Mouse (Mus musculus) hindbrain, embryonic 14.5 days (tissue): ENCODE measurements at regions not wholly inside any gene's neighbourhood (a gene's known extent, or its start where the extent isn't known, plus 50 kb on each side); places are given as distances from the start of the nearest gene placed in this dataset.

ENCODE experiments used
- ATAC-seq: fragments of 200-750 bp; cut with Nextera tagmentation; 2 replicates; pipeline ENCODE4 v1.8.0; 2017; ENCODE audit warnings: moderate number of reproducible peaks, mild to moderate bottlenecking, moderate TSS enrichment, moderate library complexity; ENCODE audit not compliant: low FRiP score
- DNase-seq: peaks from one replicate; pipeline ENCODE4 v3.0.0-alpha.2; 2015; ENCODE audit warnings: low spot score
- H3K27ac ChIP-seq: fragments of 300-500 bp; sonication (generic); 2 replicates; pipeline ENCODE4 v1.5.1; 2014; ENCODE audit warnings: mild to moderate bottlenecking, moderate library complexity
- H3K27me3 ChIP-seq: fragments of 300-500 bp; sonication (generic); 2 replicates; pipeline ENCODE4 v1.6.1; 2014; ENCODE audit warnings: mild to moderate bottlenecking, low read length, mixed read lengths; ENCODE audit not compliant: control insufficient read depth, insufficient read depth
- H3K36me3 ChIP-seq: fragments of 300-500 bp; sonication (generic); replicated peaks from 2 replicates; pipeline ENCODE4 v1.6.1; 2014; ENCODE audit not compliant: control insufficient read depth, insufficient read depth
- H3K4me1 ChIP-seq: fragments of 300-500 bp; sonication (generic); replicated peaks from 2 replicates; pipeline ENCODE4 v1.6.1; 2014; ENCODE audit warnings: antibody characterized with exemption, low read length, mixed read lengths; ENCODE audit not compliant: control insufficient read depth, insufficient read depth
- H3K4me2 ChIP-seq: fragments of 300-500 bp; sonication (generic); replicated peaks from 2 replicates; pipeline ENCODE4 v1.6.1; 2014; ENCODE audit warnings: mild to moderate bottlenecking, moderate library complexity
- H3K4me3 ChIP-seq: fragments of 300-500 bp; sonication (generic); replicated peaks from 2 replicates; pipeline ENCODE4 v1.5.1; 2014; ENCODE audit warnings: mild to moderate bottlenecking, low read length
- H3K9ac ChIP-seq: fragments of 300-500 bp; sonication (generic); 2 replicates; pipeline ENCODE4 v1.6.1; 2014
- H3K9me3 ChIP-seq: fragments of 300-500 bp; sonication (generic); 2 replicates; pipeline ENCODE4 v1.6.1; 2016; ENCODE audit warnings: low read length; ENCODE audit not compliant: control insufficient read depth
- WGBS: fragments of 180-500 bp; shearing (Covaris S2); extraction: QIAGEN DNeasy Blood & Tissue Kit; methylation state at CpG from one replicate; pipeline ENCODE4 v1.1.7; 2014; 5-methylcytosine and 5-hydroxymethylcytosine counted together

GRCm38 (mm10) chr2:17876942-17877341 is 119.8 kb downstream of the H2al2a start:
- Histone ChIP-seq H3K4me2 (no peak overlapping the region), H3K27me3 (no peaks in the 10 kb centered on the region), H3K9me3 (no peaks in the 10 kb centered on the region), H3K27ac (no peak overlapping the region), H3K36me3 (no peaks in the 10 kb centered on the region), H3K9ac (no peak overlapping the region), H3K4me1 (peaks cover 8% of the 10 kb centered on the region; the same call in 1 of the 2 replicates), H3K4me3 (no peak overlapping the region)
- no peak for DNase-seq
- ATAC-seq, result no peak
- WGBS, result 94% methylated on average over 3 of the region's 3 CpGs

- ATAC-seq (no peak), DNase-seq (no peak)
- WGBS, result 95% methylated on average over 9 of the region's 9 CpGs
- Histone ChIP-seq H3K4me3 (no peak overlapping the region), H3K4me1 (peaks cover 5% of the 10 kb centered on the region; the same call in 1 of the 2 replicates), H3K4me2 (no peak overlapping the region), H3K36me3 (no peaks in the 10 kb centered on the region), H3K27me3 (no peaks in the 10 kb centered on the region), H3K9ac (no peak overlapping the region), H3K9me3 (no peaks in the 10 kb centered on the region), H3K27ac (no peak overlapping the region)
Observed at GRCm38 (mm10) chr2:17876155-17876554, 120.6 kb downstream of the H2al2a start.

- Histone ChIP-seq H3K27me3 (no peaks in the 10 kb centered on the region), H3K4me3 (no peak overlapping the region), H3K4me1 (0 out of 2 replicates have a peak, but pooled peaks cover 3% of the 10 kb centered on the region), H3K9ac (no peak overlapping the region), H3K27ac (no peak overlapping the region), H3K36me3 (no peaks in the 10 kb centered on the region), H3K4me2 (no peak overlapping the region), H3K9me3 (no peaks in the 10 kb centered on the region)
- no peak for ATAC-seq
- no peak for DNase-seq
- WGBS, result 62% methylated on average over 2 of the region's 2 CpGs
Observed at GRCm38 (mm10) chr2:17870562-17870961, 126.2 kb downstream of the H2al2a start.

GRCm38 (mm10) chr2:17868145-17868544 is 128.6 kb downstream of the H2al2a start:
- H3K27ac ChIP-seq, result no peak overlapping the region
- no peak overlapping the region for H3K4me2 ChIP-seq
- H3K4me3 ChIP-seq, result no peak overlapping the region
- H3K9ac ChIP-seq, result no peak overlapping the region
- ATAC-seq, result no peak
- WGBS, result 16% methylated on average over 9 of the region's 9 CpGs
- no peaks in the 10 kb centered on the region for H3K9me3 ChIP-seq
- 0 out of 2 replicates have a peak, but pooled peaks cover 3% of the 10 kb centered on the region for H3K4me1 ChIP-seq
- H3K27me3 ChIP-seq, result no peaks in the 10 kb centered on the region
- no peak for DNase-seq
- H3K36me3 ChIP-seq, result no peaks in the 10 kb centered on the region

GRCm38 (mm10) chr2:17867341-17867740 is 129.4 kb downstream of the H2al2a start:
- Histone ChIP-seq H3K4me2 (no peak overlapping the region), H3K27ac (no peak overlapping the region), H3K4me3 (no peak overlapping the region), H3K27me3 (no peaks in the 10 kb centered on the region), H3K36me3 (no peaks in the 10 kb centered on the region), H3K9me3 (no peaks in the 10 kb centered on the region), H3K4me1 (0 out of 2 replicates have a peak, but pooled peaks cover 3% of the 10 kb centered on the region), H3K9ac (no peak overlapping the region)
- 63% methylated on average over 3 of the region's 3 CpGs for WGBS
- no peak for ATAC-seq
- DNase-seq, result no peak

GRCm38 (mm10) chr2:17861765-17862495 is 130.7 kb upstream of the Nebl start:
- no peaks in the 10 kb centered on the region for H3K36me3 ChIP-seq
- H3K4me3 ChIP-seq, result peak overlapping the region; percentile 21
- H3K27ac ChIP-seq, result no peak overlapping the region
- H3K9me3 ChIP-seq, result no peaks in the 10 kb centered on the region
- peak overlapping the region; percentile 34; the same call in 1 of the 2 replicates for H3K9ac ChIP-seq
- DNase-seq, result no peak
- no peaks in the 10 kb centered on the region; the same call in 1 of the 2 replicates for H3K4me1 ChIP-seq
- no peaks in the 10 kb centered on the region for H3K27me3 ChIP-seq
- peak; percentile 66; the same call in 1 of the 2 replicates for ATAC-seq
- H3K4me2 ChIP-seq, result peak overlapping the region; percentile 43
- WGBS, result 18% methylated on average over 10 of the region's 10 CpGs

- H3K9ac ChIP-seq, result no peak overlapping the region
- no peaks in the 10 kb centered on the region for H3K36me3 ChIP-seq
- no peak for DNase-seq
- peak overlapping the region; percentile 43 for H3K4me2 ChIP-seq
- H3K27me3 ChIP-seq, result no peaks in the 10 kb centered on the region
- no peak overlapping the region for H3K27ac ChIP-seq
- no peak for ATAC-seq
- 59% methylated on average over 4 of the region's 4 CpGs for WGBS
- no peaks in the 10 kb centered on the region for H3K9me3 ChIP-seq
- no peaks in the 10 kb centered on the region; the same call in 1 of the 2 replicates for H3K4me1 ChIP-seq
- no peak overlapping the region for H3K4me3 ChIP-seq
Observed at GRCm38 (mm10) chr2:17860922-17861559, 129.8 kb upstream of the Nebl start.

GRCm38 (mm10) chr2:17859234-17859633 is 128.0 kb upstream of the Nebl start:
- H3K9ac ChIP-seq, result no peak overlapping the region
- H3K4me1 ChIP-seq, result no peaks in the 10 kb centered on the region; the same call in 1 of the 2 replicates
- H3K27me3 ChIP-seq, result no peaks in the 10 kb centered on the region
- no peaks in the 10 kb centered on the region for H3K9me3 ChIP-seq
- 87% methylated on average over 8 of the region's 8 CpGs for WGBS
- no peak for DNase-seq
- no peak for ATAC-seq
- no peak overlapping the region for H3K4me2 ChIP-seq
- no peak overlapping the region for H3K27ac ChIP-seq
- H3K4me3 ChIP-seq, result no peak overlapping the region
- no peaks in the 10 kb centered on the region for H3K36me3 ChIP-seq

- Histone ChIP-seq H3K4me2 (no peak overlapping the region), H3K4me1 (peaks cover 5% of the 10 kb centered on the region; the same call in 1 of the 2 replicates), H3K9ac (no peak overlapping the region), H3K27me3 (no peaks in the 10 kb centered on the region), H3K4me3 (no peak overlapping the region), H3K9me3 (no peaks in the 10 kb centered on the region), H3K27ac (no peak overlapping the region), H3K36me3 (no peaks in the 10 kb centered on the region)
- DNase-seq, result no peak
- no peak for ATAC-seq
- 67% methylated on average over 8 of the region's 8 CpGs for WGBS
Observed at GRCm38 (mm10) chr2:17858326-17858725, 127.1 kb upstream of the Nebl start.
